Mouse (Mus musculus): ENCODE measurements at regions not wholly inside any gene's neighbourhood (a gene's known extent, or its start where the extent isn't known, plus 50 kb on each side); places are given as distances from the start of the nearest gene placed in this dataset.

GRCm38 (mm10) chr15:51203351-51203750, 2681.4 kb upstream of the Gm7489 start:
- Histone ChIP-seq H3K27ac (ENCODE audit: low read depth, low read length) (no peak overlapping the region), H3K27me3 (replicated peaks; ENCODE audit: control insufficient read depth, insufficient read depth, low read length) (no peaks in the 10 kb centered on the region), H3K4me3 (ENCODE audit: low read depth, low read length) (no peak overlapping the region), H3K9ac (ENCODE audit: low read depth, low read length) (no peak overlapping the region), H3K36me3 (ENCODE audit: control insufficient read depth, insufficient read depth, low read length) (no peaks in the 10 kb centered on the region), H3K4me1 (replicated peaks; ENCODE audit: control insufficient read depth, insufficient read depth, low read length) (no peaks in the 10 kb centered on the region), H3K9me3 (ENCODE audit: control insufficient read depth, low read length) (no peaks in the 10 kb centered on the region), H3K4me2 (no peak overlapping the region)
- DNase-seq (ENCODE audit: low spot score): no peak
- 75% methylated on average over 2 of the region's 2 CpGs for WGBS
- no peak for ATAC-seq (replicated peaks; ENCODE audit: low FRiP score)

GRCm38 (mm10) chr15:51206050-51206449, 2678.7 kb upstream of the Gm7489 start:
- Histone ChIP-seq H3K4me1 (replicated peaks; ENCODE audit: control insufficient read depth, insufficient read depth, low read length) (no peaks in the 10 kb centered on the region), H3K4me3 (ENCODE audit: low read depth, low read length) (no peak overlapping the region), H3K27me3 (replicated peaks; ENCODE audit: control insufficient read depth, insufficient read depth, low read length) (no peaks in the 10 kb centered on the region), H3K4me2 (no peak overlapping the region), H3K36me3 (ENCODE audit: control insufficient read depth, insufficient read depth, low read length) (no peaks in the 10 kb centered on the region), H3K27ac (ENCODE audit: low read depth, low read length) (no peak overlapping the region), H3K9me3 (ENCODE audit: control insufficient read depth, low read length) (no peaks in the 10 kb centered on the region), H3K9ac (ENCODE audit: low read depth, low read length) (no peak overlapping the region)
- no peak for DNase-seq (ENCODE audit: low spot score)
- no peak for ATAC-seq (replicated peaks; ENCODE audit: low FRiP score)
- 67% methylated on average over 3 of the region's 3 CpGs for WGBS

GRCm38 (mm10) chr15:51206773-51207172, 2677.9 kb upstream of the Gm7489 start:
- no peaks in the 10 kb centered on the region for H3K36me3 ChIP-seq (ENCODE audit: control insufficient read depth, insufficient read depth, low read length)
- no peak overlapping the region for H3K4me2 ChIP-seq
- H3K9me3 ChIP-seq (ENCODE audit: control insufficient read depth, low read length): no peaks in the 10 kb centered on the region
- H3K27ac ChIP-seq (ENCODE audit: low read depth, low read length): no peak overlapping the region
- WGBS: 81% methylated on average over 2 of the region's 2 CpGs
- DNase-seq (ENCODE audit: low spot score) (no peak), ATAC-seq (replicated peaks; ENCODE audit: low FRiP score) (no peak)
- no peak overlapping the region for H3K9ac ChIP-seq (ENCODE audit: low read depth, low read length)
- no peaks in the 10 kb centered on the region for H3K27me3 ChIP-seq (replicated peaks; ENCODE audit: control insufficient read depth, insufficient read depth, low read length)
- no peaks in the 10 kb centered on the region for H3K4me1 ChIP-seq (replicated peaks; ENCODE audit: control insufficient read depth, insufficient read depth, low read length)
- H3K4me3 ChIP-seq (ENCODE audit: low read depth, low read length): no peak overlapping the region

GRCm38 (mm10) chr15:51234873-51235272, 2649.8 kb upstream of the Gm7489 start:
- H3K4me1 ChIP-seq (replicated peaks; ENCODE audit: control insufficient read depth, insufficient read depth, low read length): no peaks in the 10 kb centered on the region
- ATAC-seq (replicated peaks; ENCODE audit: low FRiP score): no peak
- H3K36me3 ChIP-seq (ENCODE audit: control insufficient read depth, insufficient read depth, low read length): no peaks in the 10 kb centered on the region
- H3K9ac ChIP-seq (ENCODE audit: low read depth, low read length): no peak overlapping the region
- no peak overlapping the region for H3K27ac ChIP-seq (ENCODE audit: low read depth, low read length)
- no peaks in the 10 kb centered on the region for H3K27me3 ChIP-seq (replicated peaks; ENCODE audit: control insufficient read depth, insufficient read depth, low read length)
- H3K4me2 ChIP-seq: no peak overlapping the region
- no peaks in the 10 kb centered on the region for H3K9me3 ChIP-seq (ENCODE audit: control insufficient read depth, low read length)
- DNase-seq (ENCODE audit: low spot score): no peak
- no peak overlapping the region for H3K4me3 ChIP-seq (ENCODE audit: low read depth, low read length)
- 58% methylated on average over 1 of the region's 1 CpGs for WGBS

- Histone ChIP-seq H3K9ac (ENCODE audit: low read depth, low read length) (no peak overlapping the region), H3K4me2 (no peak overlapping the region), H3K27ac (ENCODE audit: low read depth, low read length) (no peak overlapping the region), H3K4me3 (ENCODE audit: low read depth, low read length) (no peak overlapping the region), H3K27me3 (replicated peaks; ENCODE audit: control insufficient read depth, insufficient read depth, low read length) (no peaks in the 10 kb centered on the region), H3K36me3 (ENCODE audit: control insufficient read depth, insufficient read depth, low read length) (no peaks in the 10 kb centered on the region), H3K9me3 (ENCODE audit: control insufficient read depth, low read length) (no peaks in the 10 kb centered on the region), H3K4me1 (replicated peaks; ENCODE audit: control insufficient read depth, insufficient read depth, low read length) (no peaks in the 10 kb centered on the region)
- DNase-seq (ENCODE audit: low spot score): no peak
- no peak for ATAC-seq (replicated peaks; ENCODE audit: low FRiP score)
- WGBS: 86% methylated on average over 2 of the region's 2 CpGs
Measured at GRCm38 (mm10) chr15:51244596-51244995, 2640.1 kb upstream of the Gm7489 start.

- ATAC-seq (replicated peaks; ENCODE audit: low FRiP score) (no peak), DNase-seq (ENCODE audit: low spot score) (no peak)
- Histone ChIP-seq H3K4me3 (ENCODE audit: low read depth, low read length) (no peak overlapping the region), H3K27ac (ENCODE audit: low read depth, low read length) (no peak overlapping the region), H3K4me2 (no peak overlapping the region), H3K9me3 (ENCODE audit: control insufficient read depth, low read length) (no peaks in the 10 kb centered on the region), H3K9ac (ENCODE audit: low read depth, low read length) (no peak overlapping the region), H3K4me1 (replicated peaks; ENCODE audit: control insufficient read depth, insufficient read depth, low read length) (no peaks in the 10 kb centered on the region), H3K27me3 (replicated peaks; ENCODE audit: control insufficient read depth, insufficient read depth, low read length) (no peaks in the 10 kb centered on the region), H3K36me3 (ENCODE audit: control insufficient read depth, insufficient read depth, low read length) (no peaks in the 10 kb centered on the region)
- 83% methylated on average over 5 of the region's 5 CpGs for WGBS
Measured at GRCm38 (mm10) chr15:51247259-51247658, 2637.4 kb upstream of the Gm7489 start.

GRCm38 (mm10) chr15:51248034-51248788, 2636.5 kb upstream of the Gm7489 start:
- no peaks in the 10 kb centered on the region for H3K27me3 ChIP-seq (replicated peaks; ENCODE audit: control insufficient read depth, insufficient read depth, low read length)
- no peak overlapping the region for H3K4me3 ChIP-seq (ENCODE audit: low read depth, low read length)
- no peaks in the 10 kb centered on the region for H3K9me3 ChIP-seq (ENCODE audit: control insufficient read depth, low read length)
- H3K36me3 ChIP-seq (ENCODE audit: control insufficient read depth, insufficient read depth, low read length): no peaks in the 10 kb centered on the region
- 59% methylated on average over 8 of the region's 8 CpGs for WGBS
- no peak overlapping the region for H3K27ac ChIP-seq (ENCODE audit: low read depth, low read length)
- DNase-seq (ENCODE audit: low spot score): no peak
- H3K4me2 ChIP-seq: no peak overlapping the region
- no peak for ATAC-seq (replicated peaks; ENCODE audit: low FRiP score)
- no peak overlapping the region for H3K9ac ChIP-seq (ENCODE audit: low read depth, low read length)
- H3K4me1 ChIP-seq (replicated peaks; ENCODE audit: control insufficient read depth, insufficient read depth, low read length): no peaks in the 10 kb centered on the region

GRCm38 (mm10) chr15:51248789-51249040, 2636.0 kb upstream of the Gm7489 start:
- ATAC-seq (replicated peaks; ENCODE audit: low FRiP score): no peak
- no peak overlapping the region for H3K4me3 ChIP-seq (ENCODE audit: low read depth, low read length)
- H3K27ac ChIP-seq (ENCODE audit: low read depth, low read length): no peak overlapping the region
- no peaks in the 10 kb centered on the region for H3K27me3 ChIP-seq (replicated peaks; ENCODE audit: control insufficient read depth, insufficient read depth, low read length)
- no peaks in the 10 kb centered on the region for H3K9me3 ChIP-seq (ENCODE audit: control insufficient read depth, low read length)
- H3K9ac ChIP-seq (ENCODE audit: low read depth, low read length): no peak overlapping the region
- H3K36me3 ChIP-seq (ENCODE audit: control insufficient read depth, insufficient read depth, low read length): no peaks in the 10 kb centered on the region
- no peak for DNase-seq (ENCODE audit: low spot score)
- no peak overlapping the region for H3K4me2 ChIP-seq
- H3K4me1 ChIP-seq (replicated peaks; ENCODE audit: control insufficient read depth, insufficient read depth, low read length): no peaks in the 10 kb centered on the region
- WGBS: 73% methylated on average over 5 of the region's 5 CpGs

- no peaks in the 10 kb centered on the region for H3K27me3 ChIP-seq (replicated peaks; ENCODE audit: control insufficient read depth, insufficient read depth, low read length)
- no peaks in the 10 kb centered on the region for H3K9me3 ChIP-seq (ENCODE audit: control insufficient read depth, low read length)
- no peaks in the 10 kb centered on the region for H3K36me3 ChIP-seq (ENCODE audit: control insufficient read depth, insufficient read depth, low read length)
- no peak overlapping the region for H3K4me2 ChIP-seq
- no peaks in the 10 kb centered on the region for H3K4me1 ChIP-seq (replicated peaks; ENCODE audit: control insufficient read depth, insufficient read depth, low read length)
- ATAC-seq (replicated peaks; ENCODE audit: low FRiP score) (no peak), DNase-seq (ENCODE audit: low spot score) (no peak)
- no peak overlapping the region for H3K9ac ChIP-seq (ENCODE audit: low read depth, low read length)
- H3K4me3 ChIP-seq (ENCODE audit: low read depth, low read length): no peak overlapping the region
- WGBS: 100% methylated on average over 1 of the region's 1 CpGs
- H3K27ac ChIP-seq (ENCODE audit: low read depth, low read length): no peak overlapping the region
Measured at GRCm38 (mm10) chr15:51254143-51254542, 2630.6 kb upstream of the Gm7489 start.

Data from liver, embryonic 11.5 days (tissue).